ENCODE assay signal across 8 mouse cellular contexts in genomic region chr1:79439609-79440308, GRCm38 (mm10). TPM values are rescaled to one million over a fixed set of nuclear protein-coding genes. Genes with fewer than 3 reads are reported as not detected.
DNase-seq lines count a peak whose midpoint lies in the region; ATAC-seq lines count a peak whose summit lies in the region.

TSS of gene Scg2 (minus strand) at chr1:79440120.

- intact Hi-C loops in heart, postnatal 14 days (cut with DNase I) = loop anchor here (5.0 to 10.0 kb wide), 2 partner anchors 235 to 717 kb away; partner anchors contain the start of gene Ap1s3

- H3K27me3 ChIP-seq in forebrain, embryonic 14.5 days (replicated peaks; ENCODE audit: control insufficient read depth, insufficient read depth, low read length) = no peaks in the 10 kb centered on the region
- H3K27me3 ChIP-seq in liver, embryonic 11.5 days (replicated peaks; ENCODE audit: control insufficient read depth, insufficient read depth, low read length) = no peaks in the 10 kb centered on the region
- H3K27me3 ChIP-seq in neural tube, embryonic 13.5 days = no peaks in the 10 kb centered on the region

- peak within 1 kb of the TSS; percentile 43; the same call in 1 of the 2 replicates for H3K9ac ChIP-seq in forebrain, embryonic 14.5 days (ENCODE audit: low read length)
- H3K9ac ChIP-seq in liver, embryonic 11.5 days (ENCODE audit: low read depth, low read length) = no peak within 1 kb of the TSS
- peak within 1 kb of the TSS; percentile 66 for H3K9ac ChIP-seq in neural tube, embryonic 13.5 days

- H3K4me1 ChIP-seq in forebrain, embryonic 14.5 days (ENCODE audit: control insufficient read depth, insufficient read depth, low read length) = no peaks in the 10 kb centered on the region
- no peaks in the 10 kb centered on the region for H3K4me1 ChIP-seq in liver, embryonic 11.5 days (replicated peaks; ENCODE audit: control insufficient read depth, insufficient read depth, low read length)
- H3K4me1 ChIP-seq in neural tube, embryonic 13.5 days (replicated peaks) = peaks cover 3% of the 10 kb centered on the region

- peak; percentile 87 for DNase-seq in ES-CJ7 (ENCODE audit: low read depth, low spot score)
- DNase-seq in forebrain, embryonic 14.5 days (ENCODE audit: low spot score) = peak; percentile 95
- peak; percentile 83 to 88 for DNase-seq in heart, postnatal 14 days
- DNase-seq in kidney, postnatal 25 days = peak; percentile 82 to 85
- peak; percentile 68 for DNase-seq in liver, embryonic 11.5 days (ENCODE audit: low spot score)
- DNase-seq in thymus, postnatal 36 days = peak; percentile 2 to 13

- peak; percentile 97 for ATAC-seq in cerebellum, adult (ENCODE audit: insufficient number of reproducible peaks, low FRiP score, low TSS enrichment)
- ATAC-seq in forebrain, embryonic 14.5 days = peak; percentile 97
- peak; percentile 64 for ATAC-seq in liver, embryonic 11.5 days (replicated peaks; ENCODE audit: low FRiP score)
- ATAC-seq in neural tube, embryonic 13.5 days (ENCODE audit: low read depth) = peak; percentile 95

- WGBS in forebrain, embryonic 14.5 days = 14% methylated on average over 22 of the region's 22 CpGs
- 15% methylated on average over 22 of the region's 22 CpGs for WGBS in liver, embryonic 11.5 days
- 12% methylated on average over 22 of the region's 22 CpGs for WGBS in neural tube, embryonic 13.5 days

- no peaks in the 10 kb centered on the region for H3K36me3 ChIP-seq in forebrain, embryonic 14.5 days (ENCODE audit: control insufficient read depth, insufficient read depth, low read length)
- H3K36me3 ChIP-seq in liver, embryonic 11.5 days (ENCODE audit: control insufficient read depth, insufficient read depth, low read length) = no peaks in the 10 kb centered on the region
- H3K36me3 ChIP-seq in neural tube, embryonic 13.5 days = peaks cover 5% of the 10 kb centered on the region; the same call in 1 of the 2 replicates

- no peak within 1 kb of the TSS for H3K27ac ChIP-seq in forebrain, embryonic 14.5 days (ENCODE audit: low read depth, low read length)
- H3K27ac ChIP-seq in liver, embryonic 11.5 days (ENCODE audit: low read depth, low read length) = no peak within 1 kb of the TSS
- no peak within 1 kb of the TSS; the same call in 1 of the 2 replicates for H3K27ac ChIP-seq in neural tube, embryonic 13.5 days (replicated peaks)

- H3K9me3 ChIP-seq in forebrain, embryonic 14.5 days (replicated peaks; ENCODE audit: control insufficient read depth, low read length) = no peaks in the 10 kb centered on the region
- H3K9me3 ChIP-seq in liver, embryonic 11.5 days (ENCODE audit: control insufficient read depth, low read length) = no peaks in the 10 kb centered on the region
- H3K9me3 ChIP-seq in neural tube, embryonic 13.5 days = no peaks in the 10 kb centered on the region

- peak within 1 kb of the TSS; percentile 54 for H3K4me2 ChIP-seq in forebrain, embryonic 14.5 days (ENCODE audit: low read length)
- H3K4me2 ChIP-seq in liver, embryonic 11.5 days = no peak within 1 kb of the TSS
- H3K4me2 ChIP-seq in neural tube, embryonic 13.5 days = peak within 1 kb of the TSS; percentile 61

- H3K4me3 ChIP-seq in forebrain, embryonic 14.5 days (ENCODE audit: low read depth, low read length) = peak within 1 kb of the TSS; percentile 32
- H3K4me3 ChIP-seq in liver, embryonic 11.5 days (ENCODE audit: low read depth, low read length) = no peak within 1 kb of the TSS
- H3K4me3 ChIP-seq in neural tube, embryonic 13.5 days = peak within 1 kb of the TSS; percentile 43

RNA-seq across cellular contexts. Expression of gene Scg2, which starts in this region (rescaled TPM):
- polyA plus RNA-seq in forebrain, embryonic 14.5 days (2014; fragmentation: Nextera tagmentation; extraction: Ambion mirVana) = 61.1 and 78.8 TPM in 2 replicates
- not detected for total RNA-seq in heart, postnatal 14 days (2021)
- 0.21 and 0.22 TPM in 2 replicates for polyA plus RNA-seq in liver, embryonic 11.5 days (2014; fragmentation: Nextera tagmentation; extraction: Ambion mirVana)
- 43.7 and 50.5 TPM in 2 replicates for polyA plus RNA-seq in neural tube, embryonic 13.5 days (2015; fragmentation: Nextera tagmentation; extraction: Ambion mirVana)

Comparison
In these comparisons a context has a peak if more than half of its experiments do, and no peak if none do; other contexts are left out.
1. RNA of gene Scg2 (polyA plus RNA-seq): 61.1 to 78.8 TPM in forebrain, embryonic 14.5 days and 43.7 to 50.5 TPM in neural tube, embryonic 13.5 days; 0.21 to 0.22 TPM in liver, embryonic 11.5 days; every median in the first group is over 10 times any median in the second.
2. Peak in DNase-seq in heart, postnatal 14 days; RNA of the gene not detected or under 1 TPM.
3. Peak in DNase-seq and ATAC-seq in liver, embryonic 11.5 days; RNA of the gene not detected or under 1 TPM.
4. DNase-seq: peak in every context shown above with its lines; median percentile 95 in forebrain, embryonic 14.5 days; 87 in ES-CJ7; 86 in heart, postnatal 14 days; 84 in kidney, postnatal 25 days; 68 in liver, embryonic 11.5 days; 8 in thymus, postnatal 36 days.
5. Peak in every context shown above with its lines, with median percentiles within 50 percentile points of each other: ATAC-seq.